Mouse (Mus musculus) liver, embryonic 14.5 days (tissue): ENCODE results near the gene Heatr3. TPM values are rescaled to one million over a fixed set of nuclear protein-coding genes. Genes with fewer than 3 reads are reported as not detected.

Source experiments
- ATAC-seq: fragments of 200-750 bp; cut with Nextera tagmentation; 2 replicates; pipeline ENCODE4 v1.8.0; 2017; ENCODE audit warnings: moderate number of reproducible peaks, mild to moderate bottlenecking, moderate library complexity; ENCODE audit not compliant: insufficient read depth
- DNase-seq, 3 experiments: peaks; one replicate each; pipeline ENCODE4 v3.0.0-alpha.2; 2012 to 2013; ENCODE audit warnings: low read depth in 3 of 3, low spot score in 3 of 3
- H3K27ac ChIP-seq: fragments of 300-500 bp; sonication (generic); 2 replicates; pipeline ENCODE4 v1.5.1; 2014; ENCODE audit warnings: moderate library complexity, mild to moderate bottlenecking, control low read depth, inconsistent platforms
- H3K27me3 ChIP-seq: fragments of 300-500 bp; sonication (generic); 2 replicates; pipeline ENCODE4 v1.6.1; 2014; ENCODE audit warnings: mild to moderate bottlenecking, low read length, moderate library complexity; ENCODE audit not compliant: control insufficient read depth, insufficient read depth
- H3K36me3 ChIP-seq: fragments of 300-500 bp; sonication (generic); replicated peaks from 2 replicates; pipeline ENCODE4 v1.6.1; 2014; ENCODE audit warnings: low read depth; ENCODE audit not compliant: control insufficient read depth, insufficient read depth
- H3K4me1 ChIP-seq, 2 experiments: fragments of 200-500 bp in 1 of 2; fragments of 300-500 bp in 1 of 2; sonication (generic) in 1 of 2; replicated peaks; 2 replicates each; pipeline ENCODE4 v1.6.1; 2012 to 2014; ENCODE audit warnings: antibody characterized with exemption in 1 of 2, inconsistent platforms in 1 of 2, low read length in 1 of 2; ENCODE audit not compliant: control insufficient read depth in 2 of 2, insufficient read depth in 2 of 2
- H3K4me2 ChIP-seq: fragments of 300-500 bp; sonication (generic); 2 replicates; pipeline ENCODE4 v1.6.1; 2014; ENCODE audit warnings: low read depth, mild to moderate bottlenecking, control low read depth, moderate library complexity
- H3K4me3 ChIP-seq, 2 experiments: fragments of 200-500 bp in 1 of 2; fragments of 300-500 bp in 1 of 2; sonication (generic) in 1 of 2; 2 replicates each; pipeline ENCODE4 v1.5.1; 2012 to 2014; ENCODE audit warnings: low read depth in 2 of 2, low read length in 2 of 2, mild to moderate bottlenecking in 2 of 2, control low read depth in 1 of 2, inconsistent platforms in 1 of 2, moderate library complexity in 1 of 2; ENCODE audit not compliant: insufficient read depth in 1 of 2
- H3K9ac ChIP-seq: fragments of 300-500 bp; sonication (generic); replicated peaks from 2 replicates; pipeline ENCODE4 v1.6.1; 2014; ENCODE audit warnings: mild to moderate bottlenecking, control low read depth, moderate library complexity
- H3K9me3 ChIP-seq: fragments of 300-500 bp; sonication (generic); 2 replicates; pipeline ENCODE4 v1.6.1; 2016; ENCODE audit warnings: low read length, mixed read lengths; ENCODE audit not compliant: control insufficient read depth
- CTCF ChIP-seq: IDR thresholded peaks from 2 replicates; pipeline ENCODE4 v1.5.1; 2016; ENCODE audit warnings: antibody characterized with exemption, low read depth, control low read depth
- EP300 ChIP-seq: IDR thresholded peaks from 2 replicates; pipeline ENCODE4 v1.6.1; 2016; ENCODE audit warnings: antibody characterized with exemption, low read depth
- WGBS: fragments of 180-500 bp; shearing (Covaris S2); extraction: QIAGEN DNeasy Blood & Tissue Kit; methylation state at CpG from one replicate; pipeline ENCODE4 v1.1.7; 2014; ENCODE audit not compliant: insufficient replicate concordance; 5-methylcytosine and 5-hydroxymethylcytosine counted together
- polyA plus RNA-seq, 2 experiments: library from polyadenylated mRNA; depleted of rRNA in 1 of 2; stranded (reverse) in 1 of 2; unstranded in 1 of 2; fragments of >200 nt; fragmentation: Nextera tagmentation in 1 of 2; extraction: Ambion mirVana in 1 of 2; gene quantifications; 2 replicates each; pipeline versions ENCODE4 v1.2.1 to v1.2.3; 2012 to 2014

Gene Heatr3
- polyA plus RNA-seq, 2 experiments, result 17.3 to 23.3 TPM

DNA sequence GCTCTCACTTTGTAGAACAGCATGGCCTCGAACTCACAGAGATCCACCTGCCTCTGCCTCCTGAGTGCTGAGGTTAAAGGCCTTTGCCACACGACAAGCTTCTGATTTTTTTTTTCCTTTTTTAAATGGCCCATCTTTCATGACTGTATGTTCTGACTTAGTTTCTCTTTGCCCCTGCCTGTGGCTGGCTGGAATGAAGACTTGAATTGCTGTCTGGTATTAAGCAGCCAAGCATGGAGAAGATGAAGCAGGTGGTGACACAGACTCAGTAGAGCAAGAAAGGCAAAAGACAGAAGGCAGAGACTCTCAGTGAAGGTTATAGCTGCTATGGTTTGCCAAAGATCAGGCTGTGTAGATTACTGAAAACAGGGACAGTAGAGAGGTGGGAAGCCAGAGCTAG, 45.5 kb downstream of the Heatr3 start:
- 57% methylated on average over 2 of the region's 2 CpGs for WGBS

GRCm38 (mm10) chr8:88184914-88185313, 47.3 kb downstream of the Heatr3 start:
- Histone ChIP-seq H3K9ac (no peak overlapping the region), H3K9me3 (no peaks in the 10 kb centered on the region), H3K4me3 (no peak overlapping the region), H3K4me2 (no peak overlapping the region), H3K4me1 (no peaks in the 10 kb centered on the region), H3K27me3 (no peaks in the 10 kb centered on the region), H3K36me3 (no peaks in the 10 kb centered on the region), H3K27ac (no peak overlapping the region)
- TF ChIP-seq CTCF (no peak), EP300 (no peak)
- DNase-seq, result no peak
- ATAC-seq, result no peak
- WGBS, result 57% methylated on average over 1 of the region's 1 CpGs

More for the DNA sequence above, 45.5 kb downstream of the Heatr3 start:
- Histone ChIP-seq H3K4me1 (no peaks in the 10 kb centered on the region), H3K36me3 (no peaks in the 10 kb centered on the region), H3K9ac (no peak overlapping the region), H3K4me2 (no peak overlapping the region), H3K27me3 (no peaks in the 10 kb centered on the region), H3K4me3 (no peak overlapping the region), H3K27ac (no peak overlapping the region), H3K9me3 (no peaks in the 10 kb centered on the region)
- ATAC-seq (no peak), DNase-seq (no peak)
- TF ChIP-seq EP300 (no peak), CTCF (no peak)

DNA sequence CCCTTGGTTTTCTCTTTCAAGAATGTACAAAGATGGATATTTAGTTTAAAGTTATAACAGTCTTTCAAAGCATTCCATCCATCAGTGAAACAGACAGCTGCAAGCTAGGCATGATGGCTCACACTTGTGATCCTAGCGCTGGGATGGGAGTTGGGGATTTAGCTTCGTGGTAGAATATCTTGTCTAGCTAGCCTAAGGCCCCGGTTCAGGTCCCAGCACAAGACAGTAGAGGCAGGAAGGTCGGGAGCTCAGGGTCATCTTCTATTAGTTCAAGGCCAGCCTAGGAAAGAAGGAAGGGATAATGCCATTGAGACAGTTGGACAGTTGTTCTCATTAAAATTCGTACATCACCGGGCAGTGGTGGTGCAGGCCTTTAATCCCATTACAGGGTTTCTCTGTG, 48.1 kb downstream of the Heatr3 start:
- H3K27me3 ChIP-seq, result no peaks in the 10 kb centered on the region
- no peak overlapping the region for H3K4me2 ChIP-seq
- no peak for DNase-seq
- no peak overlapping the region for H3K4me3 ChIP-seq
- no peaks in the 10 kb centered on the region for H3K36me3 ChIP-seq
- H3K4me1 ChIP-seq, result no peaks in the 10 kb centered on the region
- 62% methylated on average over 6 of the region's 6 CpGs for WGBS
- no peak for ATAC-seq
- no peak overlapping the region for H3K27ac ChIP-seq
- no peaks in the 10 kb centered on the region for H3K9me3 ChIP-seq
- H3K9ac ChIP-seq, result no peak overlapping the region
- no peak for TF ChIP-seq EP300
- TF ChIP-seq CTCF, result no peak

- no peak overlapping the region for H3K27ac ChIP-seq
- no peak overlapping the region for H3K9ac ChIP-seq
- DNase-seq, result no peak
- TF ChIP-seq CTCF, result no peak
- TF ChIP-seq EP300, result no peak
- H3K4me2 ChIP-seq, result no peak overlapping the region
- H3K36me3 ChIP-seq, result no peaks in the 10 kb centered on the region; the same call in 1 of the 2 replicates
- no peak overlapping the region for H3K4me3 ChIP-seq
- H3K4me1 ChIP-seq, result peaks cover 8 to 19% of the 10 kb centered on the region in 2 experiments
- no peak for ATAC-seq
- no peaks in the 10 kb centered on the region for H3K9me3 ChIP-seq
- 33% methylated on average over 3 of the region's 3 CpGs for WGBS
- H3K27me3 ChIP-seq, result no peaks in the 10 kb centered on the region
Measured at GRCm38 (mm10) chr8:88197328-88197727, 59.7 kb downstream of the Heatr3 start.

DNA sequence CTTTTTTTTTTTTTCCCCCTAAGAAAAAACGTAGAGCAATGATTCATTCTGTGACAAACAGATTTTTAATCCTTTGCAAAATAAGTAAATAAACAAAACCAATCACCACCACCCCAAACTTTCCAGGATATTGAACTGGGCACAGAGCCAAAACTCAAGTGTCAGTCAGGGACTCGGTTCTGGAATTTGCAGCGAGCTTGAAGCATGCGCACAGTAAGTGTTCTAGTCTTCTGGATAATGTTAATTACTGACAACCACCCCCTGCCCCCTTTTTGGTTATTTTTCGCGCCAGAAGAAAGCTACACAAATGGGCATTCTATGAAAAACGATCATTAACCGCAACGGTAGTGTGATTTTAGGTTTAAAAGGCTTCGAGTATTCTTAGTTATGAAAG, 60.9 kb downstream of the Heatr3 start:
- H3K4me1 ChIP-seq, result peaks cover 8 to 19% of the 10 kb centered on the region in 2 experiments
- 2% methylated on average over 10 of the region's 10 CpGs for WGBS
- peak overlapping the region; percentile 99 for H3K4me2 ChIP-seq
- H3K4me3 ChIP-seq, result peak overlapping the region; percentile 85 to 98
- no peak for TF ChIP-seq EP300
- no peak for TF ChIP-seq CTCF
- peak overlapping the region; percentile 80 for H3K9ac ChIP-seq
- no peaks in the 10 kb centered on the region for H3K27me3 ChIP-seq
- peaks cover 2% of the 10 kb centered on the region; the same call in 1 of the 2 replicates for H3K36me3 ChIP-seq
- H3K9me3 ChIP-seq, result no peaks in the 10 kb centered on the region
- no peak for ATAC-seq
- DNase-seq, result no peak
- peak overlapping the region; percentile 85 for H3K27ac ChIP-seq
